Mouse (Mus musculus) forebrain, embryonic 15.5 days (tissue): ENCODE results near the gene Rfx1. TPM values are rescaled to one million over a fixed set of nuclear protein-coding genes. Genes with fewer than 3 reads are reported as not detected.
A peak's percentile ranks its signal among the peaks of the same experiment; 100 is the strongest.

Source experiments
- ATAC-seq: fragments of 200-750 bp; cut with Nextera tagmentation; replicated peaks from 2 replicates; pipeline ENCODE4 v1.8.0; 2017; ENCODE audit warnings: mild to moderate bottlenecking, moderate TSS enrichment, moderate library complexity
- H3K27ac ChIP-seq: fragments of 300-500 bp; sonication (generic); replicated peaks from 2 replicates; pipeline ENCODE4 v1.5.1; 2015; ENCODE audit warnings: mild to moderate bottlenecking, inconsistent platforms
- H3K27me3 ChIP-seq: fragments of 300-500 bp; sonication (generic); 2 replicates; pipeline ENCODE4 v1.6.1; 2015; ENCODE audit warnings: inconsistent platforms
- H3K36me3 ChIP-seq: fragments of 300-500 bp; sonication (generic); 2 replicates; pipeline ENCODE4 v1.6.1; 2015; ENCODE audit warnings: mild to moderate bottlenecking, inconsistent platforms
- H3K4me1 ChIP-seq: fragments of 300-500 bp; sonication (generic); 2 replicates; pipeline ENCODE4 v1.6.1; 2015; ENCODE audit warnings: inconsistent platforms
- H3K4me2 ChIP-seq: fragments of 300-500 bp; sonication (generic); replicated peaks from 2 replicates; pipeline ENCODE4 v1.6.1; 2015; ENCODE audit warnings: mild to moderate bottlenecking, inconsistent platforms
- H3K4me3 ChIP-seq: fragments of 300-500 bp; sonication (generic); 2 replicates; pipeline ENCODE4 v1.5.1; 2015; ENCODE audit warnings: mild to moderate bottlenecking, inconsistent platforms
- H3K9ac ChIP-seq: fragments of 300-500 bp; sonication (generic); replicated peaks from 2 replicates; pipeline ENCODE4 v1.6.1; 2015; ENCODE audit warnings: mild to moderate bottlenecking, inconsistent platforms
- H3K9me3 ChIP-seq: fragments of 300-500 bp; sonication (generic); 2 replicates; pipeline ENCODE4 v1.6.1; 2016; ENCODE audit warnings: inconsistent platforms
- WGBS: fragments of 180-500 bp; shearing (Covaris S2); methylation state at CpG from one replicate; pipeline ENCODE4 v1.1.7; 2015; ENCODE audit warnings: mixed read lengths; 5-methylcytosine and 5-hydroxymethylcytosine counted together
- polyA plus RNA-seq: library from polyadenylated mRNA; unstranded; fragments of >200 nt; fragmentation: Nextera tagmentation; extraction: Ambion mirVana; gene quantifications from 2 replicates; pipeline ENCODE4 v1.2.1, GENCODE M21; 2015

Rfx1 gene
- polyA plus RNA-seq, 1 experiment from 2014 or later: 9.1 TPM

GRCm38 (mm10) chr8:84042066-84042947, 24.3 kb upstream of the Rfx1 start, which contains the start of gene Il27ra:
Il27ra (minus strand) TSS chr8:84042589.
- Histone ChIP-seq H3K4me3 (peak within 1 kb of the TSS; percentile 33), H3K9me3 (no peaks in the 10 kb centered on the region), H3K27me3 (peaks cover 61% of the 10 kb centered on the region), H3K36me3 (no peaks in the 10 kb centered on the region), H3K4me2 (peak within 1 kb of the TSS; percentile 63), H3K4me1 (peaks cover 17% of the 10 kb centered on the region), H3K9ac (peak within 1 kb of the TSS; percentile 30; the same call in 1 of the 2 replicates), H3K27ac (no peak within 1 kb of the TSS)
- 6% methylated on average over 40 of the region's 40 CpGs for WGBS
- 0 out of 2 replicates have a peak, but pooled peaks have one; percentile 38 for ATAC-seq

- WGBS: 45% methylated on average over 12 of the region's 12 CpGs
- Histone ChIP-seq H3K4me2 (peak overlapping the region; percentile 63; the same call in 1 of the 2 replicates), H3K4me3 (no peak overlapping the region), H3K9me3 (no peaks in the 10 kb centered on the region), H3K27ac (no peak overlapping the region), H3K27me3 (peaks cover 59% of the 10 kb centered on the region), H3K36me3 (no peaks in the 10 kb centered on the region), H3K9ac (no peak overlapping the region), H3K4me1 (peaks cover 17% of the 10 kb centered on the region)
- no peak for ATAC-seq
Measured at GRCm38 (mm10) chr8:84042948-84043342, 23.7 kb upstream of the Rfx1 start.

- Histone ChIP-seq H3K4me2 (no peak overlapping the region), H3K4me1 (peaks cover 17% of the 10 kb centered on the region), H3K4me3 (no peak overlapping the region), H3K27me3 (peaks cover 50% of the 10 kb centered on the region), H3K9me3 (no peaks in the 10 kb centered on the region), H3K36me3 (no peaks in the 10 kb centered on the region), H3K27ac (no peak overlapping the region), H3K9ac (no peak overlapping the region)
- ATAC-seq: no peak
- 2% methylated on average over 7 of the region's 7 CpGs for WGBS
Measured at GRCm38 (mm10) chr8:84044103-84044502, 22.5 kb upstream of the Rfx1 start.

- Histone ChIP-seq H3K4me3 (no peak within 1 kb of the TSS), H3K9ac (no peak within 1 kb of the TSS), H3K27me3 (peaks cover 50% of the 10 kb centered on the region), H3K9me3 (no peaks in the 10 kb centered on the region), H3K27ac (no peak within 1 kb of the TSS), H3K4me1 (peaks cover 17% of the 10 kb centered on the region), H3K4me2 (no peak within 1 kb of the TSS), H3K36me3 (no peaks in the 10 kb centered on the region)
- 12% methylated on average over 9 of the region's 9 CpGs for WGBS
- no peak for ATAC-seq
Measured at GRCm38 (mm10) chr8:84044900-84045299, 21.7 kb upstream of the Rfx1 start, which contains the start of gene Rln3. Rln3 (minus strand) TSS chr8:84045000.

- WGBS: 77% methylated on average over 3 of the region's 3 CpGs
- no peak overlapping the region for H3K4me3 ChIP-seq
- H3K4me2 ChIP-seq: no peak overlapping the region
- ATAC-seq: no peak
- no peaks in the 10 kb centered on the region for H3K9me3 ChIP-seq
- no peaks in the 10 kb centered on the region for H3K36me3 ChIP-seq
- H3K27ac ChIP-seq: no peak overlapping the region
- peaks cover 42% of the 10 kb centered on the region for H3K27me3 ChIP-seq
- H3K4me1 ChIP-seq: peaks cover 17% of the 10 kb centered on the region
- H3K9ac ChIP-seq: no peak overlapping the region
Measured at GRCm38 (mm10) chr8:84046505-84046904, 20.1 kb upstream of the Rfx1 start.

- no peaks in the 10 kb centered on the region for H3K9me3 ChIP-seq
- peaks cover 27% of the 10 kb centered on the region for H3K27me3 ChIP-seq
- no peak overlapping the region for H3K4me3 ChIP-seq
- 83% methylated on average over 5 of the region's 5 CpGs for WGBS
- H3K4me1 ChIP-seq: 0 out of 2 replicates have a peak, but pooled peaks cover 3% of the 10 kb centered on the region
- ATAC-seq: no peak
- no peak overlapping the region for H3K27ac ChIP-seq
- H3K4me2 ChIP-seq: no peak overlapping the region
- H3K36me3 ChIP-seq: no peaks in the 10 kb centered on the region
- H3K9ac ChIP-seq: no peak overlapping the region
Measured at GRCm38 (mm10) chr8:84048171-84048570, 18.5 kb upstream of the Rfx1 start.

- Histone ChIP-seq H3K27ac (no peak overlapping the region), H3K4me1 (no peaks in the 10 kb centered on the region), H3K9ac (no peak overlapping the region), H3K4me2 (no peak overlapping the region), H3K4me3 (no peak overlapping the region), H3K9me3 (no peaks in the 10 kb centered on the region), H3K27me3 (no peaks in the 10 kb centered on the region), H3K36me3 (no peaks in the 10 kb centered on the region)
- WGBS: 77% methylated on average over 3 of the region's 3 CpGs
- ATAC-seq: no peak
Measured at GRCm38 (mm10) chr8:84052746-84053145, 13.9 kb upstream of the Rfx1 start.

GRCm38 (mm10) chr8:84053229-84053628, 13.4 kb upstream of the Rfx1 start:
- Histone ChIP-seq H3K4me3 (no peak overlapping the region), H3K9me3 (no peaks in the 10 kb centered on the region), H3K4me2 (no peak overlapping the region), H3K9ac (no peak overlapping the region), H3K4me1 (no peaks in the 10 kb centered on the region), H3K36me3 (no peaks in the 10 kb centered on the region), H3K27me3 (no peaks in the 10 kb centered on the region), H3K27ac (no peak overlapping the region)
- 94% methylated on average over 5 of the region's 5 CpGs for WGBS
- no peak for ATAC-seq

- no peak overlapping the region for H3K9ac ChIP-seq
- no peaks in the 10 kb centered on the region for H3K4me1 ChIP-seq
- H3K4me2 ChIP-seq: no peak overlapping the region
- no peaks in the 10 kb centered on the region for H3K27me3 ChIP-seq
- H3K27ac ChIP-seq: no peak overlapping the region
- no peaks in the 10 kb centered on the region for H3K36me3 ChIP-seq
- H3K9me3 ChIP-seq: no peaks in the 10 kb centered on the region
- 76% methylated on average over 1 of the region's 1 CpGs for whole genome bisulfite sequencing
- H3K4me3 ChIP-seq: no peak overlapping the region
- no peak for ATAC-seq
Measured at GRCm38 (mm10) chr8:84057827-84058226, 8.8 kb upstream of the Rfx1 start.

GRCm38 (mm10) chr8:84059226-84059625, 7.4 kb upstream of the Rfx1 start:
- no peak overlapping the region for H3K4me3 ChIP-seq
- H3K9ac ChIP-seq: no peak overlapping the region
- no peaks in the 10 kb centered on the region for H3K9me3 ChIP-seq
- ATAC-seq: no peak
- H3K4me2 ChIP-seq: no peak overlapping the region
- H3K27ac ChIP-seq: no peak overlapping the region
- 95% methylated on average over 2 of the region's 2 CpGs for WGBS
- no peaks in the 10 kb centered on the region for H3K27me3 ChIP-seq
- H3K36me3 ChIP-seq: no peaks in the 10 kb centered on the region
- H3K4me1 ChIP-seq: no peaks in the 10 kb centered on the region

GRCm38 (mm10) chr8:84060245-84060644, 6.4 kb upstream of the Rfx1 start:
- Histone ChIP-seq H3K4me1 (no peaks in the 10 kb centered on the region), H3K36me3 (no peaks in the 10 kb centered on the region), H3K9me3 (no peaks in the 10 kb centered on the region), H3K27ac (no peak overlapping the region), H3K4me2 (no peak overlapping the region), H3K9ac (no peak overlapping the region), H3K27me3 (no peaks in the 10 kb centered on the region), H3K4me3 (no peak overlapping the region)
- no peak for ATAC-seq
- 84% methylated on average over 2 of the region's 2 CpGs for WGBS

- WGBS: 80% methylated on average over 8 of the region's 8 CpGs
- Histone ChIP-seq H3K36me3 (no peaks in the 10 kb centered on the region), H3K4me2 (no peak overlapping the region), H3K4me1 (peaks cover 22% of the 10 kb centered on the region), H3K27me3 (no peaks in the 10 kb centered on the region), H3K27ac (no peak overlapping the region), H3K4me3 (no peak overlapping the region), H3K9ac (no peak overlapping the region), H3K9me3 (no peaks in the 10 kb centered on the region)
- ATAC-seq: no peak
Measured at GRCm38 (mm10) chr8:84063861-84064610, 2.6 kb upstream of the Rfx1 start.
